Mouse (Mus musculus): Measurements from ENCODE around the gene Cox7b2.
"Not testable (repeated sequence)": the region's sequence is repeated elsewhere in the genome, so short reads cannot be mapped to it uniquely, and the experiment has no call there.

Cox7b2 gene

GRCm38 (mm10) chr5:71548079-71548478, at the start of gene Cox7b2:
Gene Cox7b2 (minus strand): TSS chr5:71548205.
- no peak for DNase-seq

DNA sequence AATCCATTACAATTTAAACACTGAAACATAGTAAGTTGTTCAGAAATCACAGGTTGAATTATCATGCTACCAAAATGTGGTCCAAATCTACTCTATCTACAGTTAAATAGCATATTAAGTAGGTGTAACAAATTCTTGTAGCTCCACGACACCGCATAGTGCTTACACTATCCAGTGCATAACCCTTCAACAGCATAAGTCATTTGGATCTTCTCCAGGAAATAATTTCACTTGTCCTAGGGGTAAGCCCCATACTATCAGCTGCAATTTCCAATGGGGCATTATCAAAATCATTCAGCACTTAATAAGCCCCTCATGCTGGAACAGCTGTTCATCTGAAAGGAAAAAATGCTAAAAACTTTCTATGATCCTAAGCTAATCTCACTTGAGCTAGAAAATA, 47.3 kb upstream of the Cox7b2 start:
- no peak for DNase-seq

DNA sequence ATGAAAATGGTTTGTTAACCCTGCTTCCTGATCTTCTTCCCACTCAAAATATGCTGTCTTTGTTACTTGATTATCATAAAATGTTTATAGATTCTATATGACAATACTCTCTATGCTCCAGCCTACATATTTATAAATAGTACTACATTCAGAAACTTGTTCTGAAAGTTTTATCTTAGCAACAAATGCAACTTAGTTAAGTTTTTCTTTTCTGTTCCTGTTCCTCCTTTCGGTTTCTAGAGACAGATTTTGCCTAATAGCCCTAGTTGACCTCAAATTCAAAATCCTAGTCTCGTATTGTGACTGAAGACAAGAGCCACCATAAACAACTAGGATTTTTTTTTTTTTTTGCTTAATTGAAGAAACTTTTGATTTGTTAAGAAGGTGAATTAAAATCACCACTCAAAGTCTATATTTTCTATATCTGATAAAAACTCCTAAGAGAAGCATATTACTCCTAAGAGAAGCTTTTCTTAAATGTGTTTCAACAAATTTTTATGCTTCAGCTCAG, 45.8 kb upstream of the Cox7b2 start:
- DNase-seq: no peak

GRCm38 (mm10) chr5:71571646-71572237, 23.7 kb upstream of the Cox7b2 start:
- no peak for DNase-seq

GRCm38 (mm10) chr5:71545554-71545953, 2.5 kb downstream of the Cox7b2 start:
- DNase-seq: peak; percentile 3

DNA sequence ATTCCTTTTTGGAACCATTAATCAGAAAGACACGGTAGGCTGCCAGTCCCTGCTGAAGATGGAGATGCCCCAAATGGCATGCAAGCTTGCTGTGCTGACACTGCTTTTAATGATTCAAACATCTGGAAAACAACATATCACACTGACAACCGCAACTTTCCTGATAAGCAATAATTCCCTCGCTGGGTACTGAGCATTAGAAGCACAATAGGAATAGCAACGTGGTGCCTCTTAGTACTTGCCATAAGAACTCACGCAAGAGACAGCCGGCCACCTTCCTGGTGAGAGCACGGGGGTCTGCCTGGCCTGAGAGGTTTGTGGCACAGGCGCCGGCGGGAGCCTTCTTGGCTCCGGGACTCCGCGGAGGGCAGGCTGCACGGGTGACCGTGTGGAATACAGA, 22.5 kb downstream of the Cox7b2 start:
- not testable (repeated sequence) for DNase-seq

DNA sequence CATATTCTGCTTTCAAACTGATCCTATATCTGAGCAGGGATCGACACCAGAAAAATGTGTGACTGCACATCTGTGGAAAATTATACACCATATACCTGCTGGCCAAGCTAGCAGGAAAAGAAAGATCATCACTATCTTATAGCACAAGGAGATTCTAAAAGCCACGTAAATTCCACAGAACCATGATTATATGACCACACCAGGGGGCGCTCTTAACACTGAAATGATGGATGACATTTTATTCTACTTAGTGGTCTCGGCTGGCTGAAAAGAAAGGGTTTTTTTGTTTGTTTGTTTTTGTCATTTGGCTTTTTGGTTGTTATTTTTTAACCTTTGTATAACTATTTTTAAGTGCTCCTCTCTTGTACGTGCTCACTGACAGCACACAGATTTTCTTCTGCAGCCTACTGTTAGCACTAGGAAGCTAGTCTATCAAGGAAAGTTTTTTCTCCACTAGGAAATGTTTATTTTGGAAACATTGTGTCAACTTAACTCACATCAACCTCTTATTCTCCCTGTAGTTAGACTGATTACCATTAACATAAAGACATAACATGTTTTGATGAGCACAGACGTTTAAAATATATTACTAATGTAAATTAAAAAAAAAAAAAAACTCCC, 45.8 kb downstream of the Cox7b2 start:
- DNase-seq: peak; percentile 54

DNA sequence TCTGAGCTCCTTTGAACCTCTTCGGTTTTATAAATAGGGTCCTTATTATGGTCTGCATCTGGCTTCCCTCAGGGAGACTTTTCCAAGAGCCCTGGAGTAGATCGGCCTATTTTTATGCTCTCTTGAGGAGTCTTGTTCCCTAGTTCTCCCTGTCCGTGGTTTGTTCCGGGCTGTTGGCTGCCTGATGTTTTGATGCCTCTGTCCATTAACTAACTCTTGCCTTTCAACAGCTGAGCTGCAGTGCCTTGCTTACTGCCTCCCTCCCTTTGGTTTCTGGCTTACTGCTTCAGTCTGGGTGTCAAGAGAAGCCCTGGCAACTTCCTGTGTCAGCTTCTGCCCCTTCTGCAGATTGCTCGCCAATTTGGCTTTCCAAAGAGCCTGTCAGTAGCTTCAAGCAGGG, 52.4 kb downstream of the Cox7b2 start:
- DNase-seq: peak; percentile 5

DNA sequence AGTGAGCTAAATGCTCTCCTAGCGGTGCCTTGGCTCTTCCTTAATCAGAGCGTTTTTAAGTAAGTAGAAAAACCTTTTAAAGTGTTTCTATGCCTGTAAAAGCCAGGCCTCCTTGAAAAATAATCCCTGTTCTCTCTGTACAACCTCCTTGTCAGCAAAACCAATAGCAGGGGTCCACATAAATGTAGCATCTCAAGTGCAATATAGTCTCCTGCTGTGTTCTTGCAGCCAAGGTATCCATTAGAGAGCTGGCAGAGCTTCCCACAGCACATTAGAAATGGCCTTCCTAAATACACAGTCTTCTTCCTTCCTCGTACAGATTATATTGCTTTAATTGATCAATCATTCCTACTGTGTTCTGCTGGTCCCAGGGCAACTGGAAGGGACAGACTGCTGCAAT, 91.0 kb downstream of the Cox7b2 start:
- DNase-seq: no peak

- no peak for DNase-seq
Observed at GRCm38 (mm10) chr5:71440174-71440573, 107.8 kb downstream of the Cox7b2 start.

Measured in cerebellum, adult 8-10 months (tissue).